Mouse (Mus musculus): ENCODE results near the gene Bcl2l1. TPM values are rescaled to one million over a fixed set of nuclear protein-coding genes. Genes with fewer than 3 reads are reported as not detected.

The Bcl2l1 gene
- 42.0 TPM for polyA plus RNA-seq (2014; fragmentation: Illumina TruSeq; extraction: RNeasy Lipid Tissue Mini Kit (QIAGEN cat#74804); ENCODE audit: low read depth, low replicate concordance)

DNA sequence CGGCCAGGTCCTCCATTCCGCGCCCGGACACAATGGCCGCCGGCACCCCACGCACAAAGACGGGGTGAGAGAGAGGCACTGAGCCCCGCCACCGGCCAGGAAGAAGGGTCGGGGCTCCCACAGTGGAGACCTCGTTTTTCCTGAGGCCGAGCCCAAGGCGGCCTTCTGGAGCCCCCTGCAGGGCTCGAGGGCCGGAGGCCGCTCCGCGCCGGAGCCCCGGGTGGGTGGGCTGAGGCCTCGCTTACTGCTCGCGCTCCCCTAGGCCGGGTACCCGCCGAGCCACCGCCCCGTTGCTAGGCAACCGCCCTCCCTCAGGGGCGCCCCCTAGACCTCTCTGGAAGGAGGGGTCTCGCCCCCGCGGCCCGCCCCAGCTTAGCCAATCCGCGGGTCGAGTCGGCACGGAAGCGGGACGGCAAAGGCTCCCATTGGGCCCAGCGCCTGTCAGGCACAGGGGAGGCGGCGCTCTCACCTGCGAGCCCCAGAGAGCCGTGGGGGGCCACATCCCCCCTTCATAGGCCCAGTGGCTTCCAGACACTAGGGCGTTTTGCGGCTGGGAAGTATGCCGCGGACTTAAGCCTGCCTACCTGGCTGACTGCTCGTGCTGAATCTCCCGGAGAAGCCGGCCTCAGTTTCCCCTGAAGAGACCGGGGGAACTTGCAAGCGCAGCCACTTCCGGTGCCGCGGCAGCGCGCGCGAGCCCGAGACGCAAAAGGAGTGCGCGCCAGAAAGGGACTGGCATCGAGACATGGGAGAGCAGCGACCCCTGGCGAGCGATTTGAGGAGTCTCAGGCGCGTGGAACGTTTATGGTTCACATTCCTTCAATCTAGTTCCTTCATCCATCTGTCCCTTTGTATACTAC lies at the start of gene Bcl2l1:
Gene Bcl2l1 (minus strand): TSS at position 710 of the 860 bp plus-strand sequence.

DNA sequence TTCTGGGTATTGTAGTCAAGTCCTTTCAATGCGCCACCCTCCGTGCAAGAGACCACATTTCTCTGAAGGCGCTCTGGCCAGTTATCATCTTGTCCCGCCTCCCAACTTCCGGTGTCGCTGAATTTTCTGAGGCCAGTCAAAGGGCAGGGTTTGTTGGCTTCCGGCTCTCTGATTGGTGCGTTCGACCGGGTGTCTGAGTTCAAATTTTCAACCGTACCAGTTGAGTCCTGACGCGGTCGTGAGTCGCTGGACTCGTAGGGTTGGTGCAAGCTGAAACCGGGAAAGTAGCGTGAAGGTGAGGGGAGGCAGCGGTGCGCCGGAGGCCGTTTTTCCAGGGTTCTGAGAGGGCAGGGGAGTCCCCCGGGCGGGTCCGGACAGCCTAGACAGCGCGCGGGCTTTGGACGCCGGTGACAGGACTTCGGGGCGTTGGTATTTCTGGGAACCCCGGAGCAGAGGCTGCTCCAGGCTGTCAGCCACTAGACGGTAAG lies 16.3 kb upstream of the Bcl2l1 start, which contains the start of gene Tpx2:
Gene Tpx2 (plus strand): TSS at position 150 of the 488 bp plus-strand sequence.

DNA sequence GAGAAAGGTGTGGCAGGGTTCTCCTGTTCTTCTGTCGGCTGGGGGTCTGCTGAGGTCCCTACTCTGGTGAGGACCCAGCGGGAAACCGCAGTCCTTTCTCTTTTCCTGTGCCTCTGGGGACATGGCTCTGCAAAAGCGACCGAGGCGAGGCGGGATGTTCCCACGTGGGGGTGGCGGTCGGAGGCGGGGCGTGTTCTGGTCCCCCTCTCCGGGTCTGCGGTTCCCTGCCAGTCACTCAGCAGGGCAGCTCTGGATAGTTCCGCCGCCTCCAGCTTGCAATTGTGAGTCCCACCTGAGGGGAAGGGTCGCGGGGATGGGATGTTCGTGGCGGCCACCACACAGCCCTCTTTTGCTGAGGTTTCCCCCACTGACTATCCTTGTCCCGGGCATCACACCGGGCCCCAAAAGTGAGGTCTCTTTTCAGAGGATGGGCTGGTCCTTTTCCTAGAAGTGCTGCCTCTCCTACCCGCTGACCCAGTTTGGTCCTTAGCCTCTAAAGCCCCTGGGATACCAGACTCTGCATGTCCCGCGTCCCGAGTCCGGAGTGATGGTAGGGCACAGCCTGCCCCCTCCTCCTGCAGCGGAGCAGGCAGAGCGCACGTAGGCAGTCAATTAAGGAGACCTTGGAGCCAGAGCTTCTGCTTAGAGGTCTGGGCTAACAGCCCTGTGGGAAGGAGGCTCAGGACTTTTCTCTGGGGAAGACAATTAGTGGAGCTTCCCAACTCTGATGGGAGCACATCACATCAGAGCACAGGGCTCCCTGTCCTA lies 77.4 kb downstream of the Bcl2l1 start, which contains the start of gene Cox4i2:
Gene Cox4i2 (plus strand): TSS at position 230 of the 768 bp plus-strand sequence.

DNA sequence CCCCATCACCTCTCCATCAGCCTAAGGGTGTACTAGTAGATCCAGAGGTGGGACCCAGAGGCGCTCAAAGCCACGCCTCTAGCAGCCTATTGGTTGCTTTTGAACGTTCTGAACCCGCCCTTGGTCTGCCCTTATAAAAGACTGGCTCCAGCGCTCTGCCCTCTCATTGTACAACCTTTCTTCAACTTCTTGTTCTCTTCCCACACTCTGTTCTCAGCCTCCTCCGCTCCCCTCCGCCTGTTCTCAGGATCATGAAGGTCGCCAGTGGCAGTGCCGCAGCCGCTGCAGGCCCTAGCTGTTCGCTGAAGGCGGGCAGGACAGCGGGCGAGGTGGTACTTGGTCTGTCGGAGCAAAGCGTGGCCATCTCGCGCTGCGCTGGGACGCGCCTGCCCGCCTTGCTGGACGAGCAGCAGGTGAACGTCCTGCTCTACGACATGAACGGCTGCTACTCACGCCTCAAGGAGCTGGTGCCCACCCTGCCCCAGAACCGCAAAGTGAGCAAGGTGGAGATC lies 95.4 kb downstream of the Bcl2l1 start, which contains the start of gene Id1:
Gene Id1 (plus strand): TSS at position 162 of the 512 bp plus-strand sequence.

Other genes starting within 250 kb of the Bcl2l1 start
- gene Defb45, start 232.3 kb downstream of the Bcl2l1 start, polyA plus RNA-seq (2014; fragmentation: Illumina TruSeq; extraction: RNeasy Lipid Tissue Mini Kit (QIAGEN cat#74804); ENCODE audit: low read depth, low replicate concordance): 531 TPM
- 6.9 TPM for gene Defb36, start 227.4 kb downstream of the Bcl2l1 start, polyA plus RNA-seq (2014; fragmentation: Illumina TruSeq; extraction: RNeasy Lipid Tissue Mini Kit (QIAGEN cat#74804); ENCODE audit: low read depth, low replicate concordance)
- gene Defb25, start 208.7 kb downstream of the Bcl2l1 start, polyA plus RNA-seq (2014; fragmentation: Illumina TruSeq; extraction: RNeasy Lipid Tissue Mini Kit (QIAGEN cat#74804); ENCODE audit: low read depth, low replicate concordance): 4,016 TPM
- gene Rem1, start 204.8 kb downstream of the Bcl2l1 start, polyA plus RNA-seq (2014; fragmentation: Illumina TruSeq; extraction: RNeasy Lipid Tissue Mini Kit (QIAGEN cat#74804); ENCODE audit: low read depth, low replicate concordance): 42.9 TPM
- gene H13, start 162.3 kb downstream of the Bcl2l1 start, polyA plus RNA-seq (2014; fragmentation: Illumina TruSeq; extraction: RNeasy Lipid Tissue Mini Kit (QIAGEN cat#74804); ENCODE audit: low read depth, low replicate concordance): 115 TPM
- gene Mcts2, start 144.7 kb downstream of the Bcl2l1 start, polyA plus RNA-seq (2014; fragmentation: Illumina TruSeq; extraction: RNeasy Lipid Tissue Mini Kit (QIAGEN cat#74804); ENCODE audit: low read depth, low replicate concordance): 14.8 TPM
- 38.8 TPM for gene Id1, start 95.5 kb downstream of the Bcl2l1 start, polyA plus RNA-seq (2014; fragmentation: Illumina TruSeq; extraction: RNeasy Lipid Tissue Mini Kit (QIAGEN cat#74804); ENCODE audit: low read depth, low replicate concordance)
- gene Cox4i2, start 77.6 kb downstream of the Bcl2l1 start, polyA plus RNA-seq (2014; fragmentation: Illumina TruSeq; extraction: RNeasy Lipid Tissue Mini Kit (QIAGEN cat#74804); ENCODE audit: low read depth, low replicate concordance): 5.2 TPM
- gene Tpx2, start 16.2 kb upstream of the Bcl2l1 start, polyA plus RNA-seq (2014; fragmentation: Illumina TruSeq; extraction: RNeasy Lipid Tissue Mini Kit (QIAGEN cat#74804); ENCODE audit: low read depth, low replicate concordance): 1.9 TPM
- gene Mylk2, start 79.6 kb upstream of the Bcl2l1 start, polyA plus RNA-seq (2014; fragmentation: Illumina TruSeq; extraction: RNeasy Lipid Tissue Mini Kit (QIAGEN cat#74804); ENCODE audit: low read depth, low replicate concordance): 1.1 TPM
- gene Foxs1, start 101.5 kb upstream of the Bcl2l1 start, polyA plus RNA-seq (2014; fragmentation: Illumina TruSeq; extraction: RNeasy Lipid Tissue Mini Kit (QIAGEN cat#74804); ENCODE audit: low read depth, low replicate concordance): 5.9 TPM
- 21.3 TPM for gene Dusp15, start 120.0 kb upstream of the Bcl2l1 start, polyA plus RNA-seq (2014; fragmentation: Illumina TruSeq; extraction: RNeasy Lipid Tissue Mini Kit (QIAGEN cat#74804); ENCODE audit: low read depth, low replicate concordance)
- gene Ttll9, start 130.8 kb upstream of the Bcl2l1 start, polyA plus RNA-seq (2014; fragmentation: Illumina TruSeq; extraction: RNeasy Lipid Tissue Mini Kit (QIAGEN cat#74804); ENCODE audit: low read depth, low replicate concordance): 12.9 TPM
- gene Pdrg1, start 183.7 kb upstream of the Bcl2l1 start, polyA plus RNA-seq (2014; fragmentation: Illumina TruSeq; extraction: RNeasy Lipid Tissue Mini Kit (QIAGEN cat#74804); ENCODE audit: low read depth, low replicate concordance): 219 TPM
- 4.2 TPM for gene Xkr7, start 200.1 kb upstream of the Bcl2l1 start, polyA plus RNA-seq (2014; fragmentation: Illumina TruSeq; extraction: RNeasy Lipid Tissue Mini Kit (QIAGEN cat#74804); ENCODE audit: low read depth, low replicate concordance)
- gene Ccm2l, start 234.2 kb upstream of the Bcl2l1 start, polyA plus RNA-seq (2014; fragmentation: Illumina TruSeq; extraction: RNeasy Lipid Tissue Mini Kit (QIAGEN cat#74804); ENCODE audit: low read depth, low replicate concordance): 11.4 TPM